Mouse (Mus musculus): Measurements from ENCODE around the gene Tbc1d9. TPM values are rescaled to one million over a fixed set of nuclear protein-coding genes. Genes with fewer than 3 reads are reported as not detected.

The Tbc1d9 gene
- 0.35 TPM for polyA plus RNA-seq (2017; shearing (Covaris generic))

GRCm38 (mm10) chr8:83165235-83165930 is at the start of gene Tbc1d9:
TSS of gene Tbc1d9 (plus strand) at chr8:83165352.

GRCm38 (mm10) chr8:83165931-83166867 is 1.0 kb downstream of the Tbc1d9 start, which contains the start of gene Gm10645:
TSS of gene Gm10645 (minus strand) at chr8:83166170.

GRCm38 (mm10) chr8:83290176-83290575 is 125.0 kb downstream of the Tbc1d9 start, which contains the start of gene Ucp1:
TSS of gene Ucp1 (plus strand) at chr8:83290352.

Other genes with a start within 250 kb of the Tbc1d9 start
- not detected for gene Gm10645, start 818 bp downstream of the Tbc1d9 start, polyA plus RNA-seq (2017; shearing (Covaris generic))
- not detected for gene Ucp1, start 125.0 kb downstream of the Tbc1d9 start, polyA plus RNA-seq (2017; shearing (Covaris generic))
- 15.6 TPM for gene Elmod2, start 167.1 kb downstream of the Tbc1d9 start, polyA plus RNA-seq (2017; shearing (Covaris generic))
- gene Mgat4d, start 183.1 kb downstream of the Tbc1d9 start, polyA plus RNA-seq (2017; shearing (Covaris generic)), result not detected
- gene Clgn, start 224.5 kb downstream of the Tbc1d9 start, polyA plus RNA-seq (2017; shearing (Covaris generic)), result 0.17 TPM

Data from activated CD4-positive, CD25-positive, alpha-beta regulatory T cell, adult 9 weeks (primary cell).